Mouse (Mus musculus) lung, embryonic 15.5 days (tissue): ENCODE data around the gene Rreb1. TPM values are rescaled to one million over a fixed set of nuclear protein-coding genes. Genes with fewer than 3 reads are reported as not detected.

Source experiments
- ATAC-seq: fragments of 200-750 bp; cut with Nextera tagmentation; 2 replicates; pipeline ENCODE4 v1.8.0; 2017; ENCODE audit warnings: moderate number of reproducible peaks, borderline replicate concordance; ENCODE audit not compliant: low FRiP score, low TSS enrichment; ENCODE audit errors: extremely low read depth
- H3K27ac ChIP-seq: fragments of 300-500 bp; sonication (generic); 2 replicates; pipeline ENCODE4 v1.5.1; 2015; ENCODE audit warnings: moderate library complexity, mild to moderate bottlenecking, inconsistent platforms
- H3K27me3 ChIP-seq: fragments of 300-500 bp; sonication (generic); 2 replicates; pipeline ENCODE4 v1.6.1; 2015; ENCODE audit warnings: inconsistent platforms
- H3K36me3 ChIP-seq: fragments of 300-500 bp; sonication (generic); 2 replicates; pipeline ENCODE4 v1.6.1; 2015; ENCODE audit warnings: inconsistent platforms
- H3K4me1 ChIP-seq: fragments of 300-500 bp; sonication (generic); 2 replicates; pipeline ENCODE4 v1.6.1; 2015; ENCODE audit warnings: inconsistent platforms
- H3K4me2 ChIP-seq: fragments of 300-500 bp; sonication (generic); 2 replicates; pipeline ENCODE4 v1.6.1; 2015; ENCODE audit warnings: inconsistent platforms, mild to moderate bottlenecking, moderate library complexity
- H3K4me3 ChIP-seq: fragments of 300-500 bp; sonication (generic); 2 replicates; pipeline ENCODE4 v1.5.1; 2015; ENCODE audit warnings: mild to moderate bottlenecking, inconsistent platforms
- H3K9ac ChIP-seq: fragments of 300-500 bp; sonication (generic); 2 replicates; pipeline ENCODE4 v1.6.1; 2015; ENCODE audit warnings: inconsistent platforms
- H3K9me3 ChIP-seq: fragments of 300-500 bp; sonication (generic); 2 replicates; pipeline ENCODE4 v1.6.1; 2016; ENCODE audit warnings: inconsistent platforms
- WGBS: fragments of 180-500 bp; shearing (Covaris S2); methylation state at CpG from one replicate; pipeline ENCODE4 v1.1.7; 2015; 5-methylcytosine and 5-hydroxymethylcytosine counted together
- polyA plus RNA-seq: library from polyadenylated mRNA; unstranded; fragments of >200 nt; fragmentation: Nextera tagmentation; extraction: Ambion mirVana; gene quantifications from 2 replicates; pipeline ENCODE4 v1.2.1, GENCODE M21; 2015

The Rreb1 gene
- polyA plus RNA-seq, 1 experiment from 2014 or later = 17.9 TPM

DNA sequence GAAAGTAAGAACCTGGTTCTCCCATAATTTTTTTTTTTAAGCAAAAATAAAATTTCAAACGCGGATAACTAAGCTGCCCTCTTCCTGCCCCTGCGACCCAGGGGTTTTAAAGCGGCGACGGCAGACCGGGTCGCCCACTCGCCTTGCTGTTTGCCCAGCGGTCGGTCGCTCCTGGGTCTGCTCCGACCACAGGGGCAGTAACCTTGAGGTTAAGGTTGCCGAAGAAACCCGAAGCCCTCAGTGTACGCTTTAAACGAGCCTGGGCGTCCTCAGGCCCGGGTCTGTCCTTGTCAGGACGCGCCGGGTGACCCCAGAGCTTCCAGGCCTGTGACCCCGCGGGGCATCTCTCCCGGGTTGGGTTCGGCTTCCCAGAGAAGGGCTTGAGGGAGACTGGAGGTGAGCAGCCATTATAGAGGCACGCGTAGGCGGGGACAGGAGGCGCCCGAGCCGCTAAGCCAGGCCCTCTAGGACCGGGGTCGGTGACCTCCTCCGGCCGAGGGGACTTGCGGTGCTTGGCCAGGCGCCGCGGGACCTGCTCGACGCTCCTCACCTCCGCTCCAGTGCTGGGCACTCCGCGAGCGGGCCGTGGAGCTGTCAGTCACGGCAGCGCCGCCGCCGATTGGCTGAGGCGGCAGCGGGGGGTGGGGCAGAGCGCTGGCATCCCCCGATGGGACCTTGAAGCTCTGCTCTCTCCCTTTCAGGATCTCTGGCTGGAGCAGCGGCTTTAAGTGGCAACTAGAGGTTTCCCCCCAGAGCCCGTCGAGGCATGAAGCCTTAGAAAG is 79.3 kb downstream of the Rreb1 start:
- peaks cover 70% of the 10 kb centered on the region for H3K4me1 ChIP-seq

DNA sequence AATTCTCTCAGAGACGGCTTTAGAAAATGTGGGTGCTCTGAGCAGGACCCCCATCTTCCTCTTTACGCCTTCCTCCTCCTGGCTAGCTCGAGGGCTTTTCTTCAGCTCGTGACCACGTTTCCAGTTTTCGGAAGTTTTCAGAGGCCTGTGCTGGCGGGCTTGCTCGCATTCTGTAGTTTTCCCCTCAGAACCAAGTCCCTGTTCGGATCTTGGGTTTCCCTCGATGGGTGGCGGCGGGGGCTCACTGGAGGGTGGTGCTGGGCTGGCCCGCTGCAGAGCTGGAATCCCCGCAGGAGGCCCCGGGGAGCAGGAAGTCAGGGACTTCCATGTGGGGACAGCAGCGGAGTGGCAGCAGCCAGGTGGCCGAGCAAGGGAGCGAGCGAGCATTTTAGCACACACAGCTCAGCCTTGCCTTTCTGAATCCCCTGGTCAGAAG is 79.9 kb downstream of the Rreb1 start:
- peak; percentile 40; the same call in 1 of the 2 replicates for ATAC-seq
- 6% methylated on average over 19 of the region's 19 CpGs for WGBS
- H3K27me3 ChIP-seq = no peaks in the 10 kb centered on the region
- H3K27ac ChIP-seq = peak overlapping the region; percentile 75
- peak overlapping the region; percentile 53 for H3K4me3 ChIP-seq
- H3K4me2 ChIP-seq = peak overlapping the region; percentile 94
- peaks cover 70% of the 10 kb centered on the region for H3K4me1 ChIP-seq
- H3K9me3 ChIP-seq = no peaks in the 10 kb centered on the region
- no peaks in the 10 kb centered on the region for H3K36me3 ChIP-seq
- H3K9ac ChIP-seq = peak overlapping the region; percentile 49

More for the DNA sequence above, 79.3 kb downstream of the Rreb1 start:
- Histone ChIP-seq H3K4me3 (peak overlapping the region; percentile 53), H3K36me3 (no peaks in the 10 kb centered on the region), H3K9ac (peak overlapping the region; percentile 54), H3K9me3 (no peaks in the 10 kb centered on the region), H3K27ac (peak overlapping the region; percentile 75), H3K4me2 (peak overlapping the region; percentile 94), H3K27me3 (no peaks in the 10 kb centered on the region)
- under 1% methylated on average over 56 of the region's 59 CpGs for WGBS
- peak; percentile 91 for ATAC-seq

DNA sequence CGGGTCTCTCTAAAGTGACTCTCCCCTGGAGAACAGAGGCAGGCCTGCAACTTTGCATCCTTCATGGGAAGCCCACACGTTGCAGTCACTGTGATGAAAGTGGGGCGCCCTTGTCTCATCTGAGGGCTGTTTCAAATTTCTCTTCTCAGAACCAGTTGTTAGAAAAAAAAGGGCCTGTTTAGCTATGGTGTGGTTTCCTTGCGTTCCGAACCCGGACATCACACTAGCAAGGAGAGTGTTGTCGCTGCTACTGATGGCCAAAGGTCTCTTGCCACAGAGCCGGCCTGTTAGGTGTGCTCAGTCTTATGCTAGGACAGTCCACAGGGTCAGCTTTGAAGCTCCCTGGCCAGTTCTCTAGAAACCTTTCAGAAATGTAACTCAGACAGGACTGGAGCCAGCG is 80.3 kb downstream of the Rreb1 start:
- ATAC-seq = no peak
- Histone ChIP-seq H3K4me3 (peak overlapping the region; percentile 53), H3K9ac (peak overlapping the region; percentile 49), H3K27ac (peak overlapping the region; percentile 75), H3K4me1 (peaks cover 70% of the 10 kb centered on the region), H3K9me3 (no peaks in the 10 kb centered on the region), H3K4me2 (peak overlapping the region; percentile 94), H3K36me3 (no peaks in the 10 kb centered on the region), H3K27me3 (no peaks in the 10 kb centered on the region)
- WGBS = 43% methylated on average over 9 of the region's 9 CpGs

DNA sequence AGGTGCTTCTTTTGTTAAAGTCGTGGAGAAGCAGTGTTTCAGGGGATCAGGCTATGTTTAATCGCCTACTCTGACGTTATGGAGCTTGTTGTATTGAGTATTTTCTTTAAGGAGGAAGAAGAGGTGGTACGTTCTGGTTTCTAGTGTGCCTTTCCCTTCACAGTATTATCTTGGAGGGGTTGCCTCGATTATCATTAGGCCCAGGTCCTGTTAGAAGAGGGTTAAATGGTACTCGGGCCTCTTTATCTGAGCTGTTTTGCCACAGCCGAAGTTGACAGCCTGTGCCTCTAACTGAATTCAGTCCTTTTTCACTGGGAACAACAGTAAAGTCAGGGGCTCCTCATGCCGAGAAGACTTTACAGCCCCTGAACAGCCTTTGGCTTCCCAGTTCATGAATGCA is 81.6 kb downstream of the Rreb1 start:
- H3K9ac ChIP-seq = no peak overlapping the region
- no peaks in the 10 kb centered on the region for H3K9me3 ChIP-seq
- no peaks in the 10 kb centered on the region for H3K36me3 ChIP-seq
- no peak overlapping the region for H3K4me2 ChIP-seq
- H3K4me3 ChIP-seq = no peak overlapping the region
- ATAC-seq = no peak
- 63% methylated on average over 8 of the region's 8 CpGs for WGBS
- no peak overlapping the region for H3K27ac ChIP-seq
- peaks cover 62% of the 10 kb centered on the region for H3K4me1 ChIP-seq
- no peaks in the 10 kb centered on the region for H3K27me3 ChIP-seq

DNA sequence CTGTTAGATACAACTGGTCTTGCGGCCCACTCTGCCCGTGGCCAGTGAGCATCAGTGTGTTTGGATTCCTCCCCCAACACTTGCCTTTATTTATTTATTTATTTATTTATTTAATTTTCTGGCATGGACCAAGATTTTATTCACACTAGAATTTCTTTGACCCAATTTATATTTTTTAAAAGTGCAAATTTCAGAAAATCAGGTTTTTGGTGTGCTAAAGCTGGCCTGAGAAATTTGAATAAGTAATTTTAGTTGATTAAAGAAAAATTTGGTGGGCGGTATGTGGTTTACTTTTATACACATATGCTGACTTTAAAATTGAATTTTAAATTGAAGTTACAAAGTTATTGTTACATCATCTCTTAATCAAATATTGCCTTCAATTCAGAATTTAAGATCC is 82.0 kb downstream of the Rreb1 start:
- WGBS = 76% methylated on average over 3 of the region's 3 CpGs
- Histone ChIP-seq H3K4me1 (peaks cover 58% of the 10 kb centered on the region), H3K27ac (no peak overlapping the region), H3K4me3 (no peak overlapping the region), H3K27me3 (no peaks in the 10 kb centered on the region), H3K9me3 (no peaks in the 10 kb centered on the region), H3K36me3 (no peaks in the 10 kb centered on the region), H3K4me2 (no peak overlapping the region), H3K9ac (no peak overlapping the region)
- no peak for ATAC-seq

DNA sequence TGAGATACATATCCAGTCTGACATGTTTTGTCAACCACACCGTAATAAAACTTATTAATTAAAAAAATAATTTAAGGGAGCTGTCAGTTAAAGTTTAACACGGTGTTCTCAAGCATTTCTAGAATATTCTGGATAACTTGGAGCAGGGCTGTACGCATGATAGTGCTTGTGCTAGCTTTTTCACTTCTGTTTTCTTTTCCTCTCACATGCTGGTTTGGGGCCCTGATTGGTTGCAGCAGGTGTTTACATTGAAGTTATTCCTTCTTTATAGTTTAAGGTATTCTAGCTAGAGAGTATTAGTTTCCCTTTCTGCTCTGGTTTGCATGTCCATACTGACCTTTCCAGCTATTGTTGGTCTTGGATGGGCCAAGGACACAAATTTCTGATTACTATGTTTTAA is 82.6 kb downstream of the Rreb1 start:
- ATAC-seq = no peak
- 72% methylated on average over 3 of the region's 3 CpGs for WGBS
- Histone ChIP-seq H3K9me3 (no peaks in the 10 kb centered on the region), H3K4me1 (peaks cover 59% of the 10 kb centered on the region), H3K4me2 (no peak overlapping the region), H3K27ac (peak overlapping the region; percentile 86), H3K27me3 (no peaks in the 10 kb centered on the region), H3K9ac (no peak overlapping the region), H3K4me3 (no peak overlapping the region), H3K36me3 (no peaks in the 10 kb centered on the region)

DNA sequence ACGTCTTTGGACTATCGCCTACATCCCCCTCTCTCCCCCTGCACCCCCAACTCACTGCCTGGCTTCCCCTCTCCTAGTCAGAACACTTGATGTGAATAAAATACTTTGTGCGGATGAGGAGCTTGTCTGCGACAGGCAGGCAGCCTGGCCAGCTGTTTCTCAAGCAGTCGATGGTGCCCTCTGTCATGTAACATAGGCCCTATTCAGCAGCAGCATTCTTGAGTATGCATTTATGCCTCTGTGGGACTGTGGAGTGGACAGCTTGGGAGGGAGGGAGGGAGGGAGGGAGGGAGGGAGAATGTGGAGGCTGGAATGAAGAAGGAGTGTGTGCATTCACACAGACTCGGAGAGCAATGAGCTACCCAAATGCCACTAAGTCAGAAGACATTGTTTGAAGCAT is 84.3 kb downstream of the Rreb1 start:
- H3K9me3 ChIP-seq = no peaks in the 10 kb centered on the region
- no peaks in the 10 kb centered on the region for H3K36me3 ChIP-seq
- H3K9ac ChIP-seq = no peak overlapping the region
- H3K4me1 ChIP-seq = peaks cover 64% of the 10 kb centered on the region
- peak overlapping the region; percentile 86 for H3K27ac ChIP-seq
- no peaks in the 10 kb centered on the region for H3K27me3 ChIP-seq
- no peak overlapping the region for H3K4me3 ChIP-seq
- WGBS = 13% methylated on average over 6 of the region's 6 CpGs
- peak; percentile 49; the same call in 1 of the 2 replicates for ATAC-seq
- peak overlapping the region; percentile 17 for H3K4me2 ChIP-seq

DNA sequence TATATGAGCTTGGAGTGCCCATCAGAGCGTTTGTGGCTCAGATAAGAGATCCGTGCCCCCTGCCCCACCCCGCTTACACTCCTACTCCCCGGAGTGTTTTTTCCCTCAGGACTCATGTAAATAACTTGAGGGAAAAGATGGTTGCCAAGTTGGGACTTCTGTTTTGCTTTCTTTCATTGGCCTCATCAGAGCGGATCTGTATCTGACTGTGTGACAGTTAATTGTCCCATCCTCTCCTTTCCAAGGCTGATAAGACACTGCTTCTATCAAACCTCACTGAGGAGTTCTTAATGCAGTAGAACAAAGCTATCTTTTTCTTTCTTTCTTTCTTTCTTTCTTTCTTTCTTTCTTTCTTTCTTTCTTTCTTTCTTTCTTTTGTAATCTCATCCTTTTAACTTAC is 85.4 kb downstream of the Rreb1 start:
- ATAC-seq = no peak

DNA sequence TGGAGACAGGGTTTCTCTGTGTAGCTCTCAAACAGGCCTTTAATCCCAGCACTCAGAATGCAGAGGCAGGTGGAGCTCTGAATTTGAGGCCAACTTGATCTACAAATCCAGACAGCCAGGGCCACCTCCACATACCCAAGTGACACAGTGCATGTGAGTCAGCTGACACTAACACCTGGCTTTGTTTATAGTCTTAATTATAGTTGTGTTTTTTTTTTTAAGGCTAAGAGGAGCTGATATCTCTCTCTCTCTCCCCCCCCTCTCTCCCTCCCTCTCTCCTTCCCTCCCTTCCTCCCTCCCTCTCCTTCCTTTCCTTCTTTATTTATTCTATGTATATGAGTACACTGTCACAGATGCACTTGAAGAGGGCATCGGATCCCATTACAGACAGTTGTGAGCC is 86.5 kb downstream of the Rreb1 start:
- ATAC-seq = no peak
- no peaks in the 10 kb centered on the region for H3K36me3 ChIP-seq

More for the DNA sequence above, 85.4 kb downstream of the Rreb1 start:
- Histone ChIP-seq H3K9ac (no peak overlapping the region), H3K4me3 (no peak overlapping the region), H3K27me3 (no peaks in the 10 kb centered on the region), H3K27ac (peak overlapping the region; percentile 86), H3K36me3 (no peaks in the 10 kb centered on the region), H3K4me2 (no peak overlapping the region), H3K9me3 (no peaks in the 10 kb centered on the region), H3K4me1 (peaks cover 55% of the 10 kb centered on the region)
- 50% methylated on average over 5 of the region's 5 CpGs for WGBS

DNA sequence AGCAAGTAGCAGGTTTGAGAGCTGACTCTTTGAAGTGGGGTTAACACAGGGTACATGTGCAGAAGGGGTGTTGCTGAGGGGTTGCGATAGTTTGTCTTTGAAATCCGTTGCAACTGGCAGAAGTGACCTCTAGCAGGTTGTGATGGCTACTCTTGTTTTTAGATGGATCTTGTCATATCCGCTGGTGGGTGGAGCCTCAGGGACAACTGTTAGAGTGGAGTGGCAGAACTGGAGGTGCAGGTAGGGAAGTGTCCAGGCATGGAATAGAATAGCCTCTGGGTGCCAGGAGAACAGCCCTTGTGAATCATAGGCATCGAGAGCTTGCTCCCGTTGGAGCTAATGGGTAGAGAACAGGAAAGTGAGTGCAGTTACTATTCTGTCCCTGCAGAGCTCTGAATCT is 88.1 kb downstream of the Rreb1 start:
- WGBS = 27% methylated on average over 5 of the region's 5 CpGs

More for the DNA sequence above, 86.5 kb downstream of the Rreb1 start:
- Histone ChIP-seq H3K4me2 (no peak overlapping the region), H3K4me1 (peaks cover 54% of the 10 kb centered on the region), H3K27ac (no peak overlapping the region), H3K27me3 (no peaks in the 10 kb centered on the region), H3K9me3 (no peaks in the 10 kb centered on the region), H3K4me3 (no peak overlapping the region), H3K9ac (no peak overlapping the region)
- WGBS = 63% methylated on average over 1 of the region's 1 CpGs

DNA sequence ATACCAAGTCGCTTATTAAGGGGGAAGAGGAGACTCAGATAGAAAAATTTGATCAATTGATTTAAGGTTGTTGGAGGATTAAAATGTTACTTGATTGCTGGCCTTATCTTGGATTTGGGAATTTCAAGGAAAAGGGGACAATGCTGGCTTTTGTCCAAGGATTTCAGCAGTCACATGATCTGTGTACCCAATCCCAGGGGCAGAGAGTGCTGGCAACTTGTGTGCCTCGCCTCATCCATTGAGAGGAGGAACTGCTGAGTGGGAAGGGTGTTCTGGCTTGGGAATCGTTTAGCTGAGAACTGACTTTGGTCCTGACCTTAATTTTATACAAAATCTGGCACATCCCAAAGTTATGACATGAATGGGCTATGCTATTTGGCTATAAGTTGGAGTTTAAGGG is 88.6 kb downstream of the Rreb1 start:
- Histone ChIP-seq H3K9me3 (no peaks in the 10 kb centered on the region), H3K4me1 (peaks cover 59% of the 10 kb centered on the region), H3K4me2 (no peak overlapping the region), H3K9ac (no peak overlapping the region), H3K4me3 (no peak overlapping the region), H3K27ac (peak overlapping the region; percentile 77), H3K36me3 (no peaks in the 10 kb centered on the region), H3K27me3 (no peaks in the 10 kb centered on the region)
- WGBS = 19% methylated on average over 3 of the region's 3 CpGs
- ATAC-seq = peak; percentile 56; the same call in 1 of the 2 replicates

More for the DNA sequence above, 88.1 kb downstream of the Rreb1 start:
- Histone ChIP-seq H3K9me3 (no peaks in the 10 kb centered on the region), H3K27me3 (no peaks in the 10 kb centered on the region), H3K9ac (no peak overlapping the region), H3K4me2 (no peak overlapping the region), H3K27ac (peak overlapping the region; percentile 77), H3K4me3 (no peak overlapping the region), H3K36me3 (no peaks in the 10 kb centered on the region), H3K4me1 (peaks cover 61% of the 10 kb centered on the region)
- 0 out of 2 replicates have a peak, but pooled peaks have one; percentile 15 for ATAC-seq

DNA sequence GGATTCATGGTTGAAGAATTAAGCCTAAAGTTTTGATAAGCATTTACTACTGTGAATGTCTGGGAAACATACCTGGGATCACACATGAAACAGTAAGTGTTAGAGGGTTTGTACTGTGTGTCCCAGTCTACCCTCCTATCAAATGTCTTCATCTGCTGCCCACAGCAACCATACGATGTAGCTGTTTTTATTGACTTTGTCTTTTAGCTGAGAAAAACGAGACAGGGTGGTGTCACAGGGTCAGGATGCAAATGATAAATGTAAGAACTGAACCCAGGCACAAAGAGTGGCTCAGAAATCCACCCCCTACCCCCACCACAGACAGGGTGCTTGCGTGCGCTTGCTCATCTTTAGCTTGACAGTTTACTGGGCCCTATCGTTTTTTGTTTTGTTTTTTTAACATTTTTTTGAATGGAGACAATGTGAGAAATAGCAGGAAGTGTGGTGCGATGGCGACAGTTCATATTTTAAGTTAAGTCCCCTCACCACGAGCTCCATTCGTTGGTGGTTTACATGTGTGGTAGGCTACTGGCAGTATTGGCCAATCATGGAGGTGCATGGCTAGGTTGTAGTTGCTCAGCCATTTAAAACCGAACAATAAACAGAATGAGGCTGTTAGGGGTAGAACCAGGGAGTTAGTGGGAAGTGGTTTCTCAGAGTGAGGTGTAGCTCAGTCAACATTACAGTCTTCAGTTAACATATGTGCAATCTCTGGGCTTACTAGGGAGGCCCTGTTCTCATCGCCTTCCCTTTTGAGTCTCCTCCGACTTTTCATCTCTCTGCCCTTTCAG is 92.1 kb downstream of the Rreb1 start:
- Histone ChIP-seq H3K4me1 (peaks cover 49% of the 10 kb centered on the region), H3K9me3 (no peaks in the 10 kb centered on the region), H3K9ac (no peak overlapping the region), H3K4me2 (no peak overlapping the region), H3K27me3 (no peaks in the 10 kb centered on the region), H3K4me3 (no peak overlapping the region), H3K36me3 (no peaks in the 10 kb centered on the region), H3K27ac (no peak overlapping the region)
- 68% methylated on average over 12 of the region's 12 CpGs for WGBS
- no peak for ATAC-seq
